Mouse (Mus musculus): Measurements from ENCODE around the gene Cryl1. TPM values are rescaled to one million over a fixed set of nuclear protein-coding genes. Genes with fewer than 3 reads are reported as not detected.

Gene Cryl1
- polyA plus RNA-seq, 1 experiment from 2014 or later: 17.6 TPM

- Histone ChIP-seq H3K9ac (ENCODE audit: low read depth, low read length) (no peak overlapping the region), H3K4me2 (replicated peaks; ENCODE audit: low read depth, low read length) (no peak overlapping the region), H3K27me3 (ENCODE audit: control insufficient read depth, insufficient read depth, low read length) (no peaks in the 10 kb centered on the region), H3K9me3 (ENCODE audit: control insufficient read depth, low read length) (no peaks in the 10 kb centered on the region), H3K36me3 (ENCODE audit: control insufficient read depth, insufficient read depth, low read length) (no peaks in the 10 kb centered on the region), H3K4me3 (ENCODE audit: low read length) (no peak overlapping the region), H3K27ac (ENCODE audit: low read depth, low read length) (no peak overlapping the region), H3K4me1 (ENCODE audit: control insufficient read depth, insufficient read depth, low read length) (peaks cover 18% of the 10 kb centered on the region)
- ATAC-seq (ENCODE audit: low FRiP score, low TSS enrichment): peak; percentile 41
- 41% methylated on average over 15 of the region's 15 CpGs for WGBS
These were observed 55.1 kb downstream of the Cryl1 start for GRCm38 (mm10) chr14:57343057-57343750.

GRCm38 (mm10) chr14:57342316-57343055 is 55.8 kb downstream of the Cryl1 start:
- Histone ChIP-seq H3K27ac (ENCODE audit: low read depth, low read length) (no peak overlapping the region), H3K9ac (ENCODE audit: low read depth, low read length) (no peak overlapping the region), H3K36me3 (ENCODE audit: control insufficient read depth, insufficient read depth, low read length) (no peaks in the 10 kb centered on the region), H3K4me1 (ENCODE audit: control insufficient read depth, insufficient read depth, low read length) (peaks cover 18% of the 10 kb centered on the region), H3K9me3 (ENCODE audit: control insufficient read depth, low read length) (no peaks in the 10 kb centered on the region), H3K4me2 (replicated peaks; ENCODE audit: low read depth, low read length) (no peak overlapping the region), H3K27me3 (ENCODE audit: control insufficient read depth, insufficient read depth, low read length) (no peaks in the 10 kb centered on the region), H3K4me3 (ENCODE audit: low read length) (no peak overlapping the region)
- peak; percentile 47; the same call in 1 of the 2 replicates for ATAC-seq (ENCODE audit: low FRiP score, low TSS enrichment)
- WGBS: 29% methylated on average over 6 of the region's 6 CpGs

GRCm38 (mm10) chr14:57338666-57339065 is 59.7 kb downstream of the Cryl1 start:
- 49% methylated on average over 6 of the region's 6 CpGs for WGBS
- Histone ChIP-seq H3K9ac (ENCODE audit: low read depth, low read length) (no peak overlapping the region), H3K27me3 (ENCODE audit: control insufficient read depth, insufficient read depth, low read length) (no peaks in the 10 kb centered on the region), H3K36me3 (ENCODE audit: control insufficient read depth, insufficient read depth, low read length) (no peaks in the 10 kb centered on the region), H3K4me1 (ENCODE audit: control insufficient read depth, insufficient read depth, low read length) (peaks cover 10% of the 10 kb centered on the region; the same call in 1 of the 2 replicates), H3K27ac (ENCODE audit: low read depth, low read length) (no peak overlapping the region), H3K9me3 (ENCODE audit: control insufficient read depth, low read length) (no peaks in the 10 kb centered on the region), H3K4me3 (ENCODE audit: low read length) (no peak overlapping the region), H3K4me2 (replicated peaks; ENCODE audit: low read depth, low read length) (no peak overlapping the region)
- ATAC-seq (ENCODE audit: low FRiP score, low TSS enrichment): no peak

- H3K4me2 ChIP-seq (replicated peaks; ENCODE audit: low read depth, low read length): no peak overlapping the region
- no peak overlapping the region for H3K4me3 ChIP-seq (ENCODE audit: low read length)
- no peak for ATAC-seq (ENCODE audit: low FRiP score, low TSS enrichment)
- WGBS: 68% methylated on average over 6 of the region's 6 CpGs
- no peak overlapping the region for H3K9ac ChIP-seq (ENCODE audit: low read depth, low read length)
- no peak overlapping the region for H3K27ac ChIP-seq (ENCODE audit: low read depth, low read length)
- no peaks in the 10 kb centered on the region for H3K4me1 ChIP-seq (ENCODE audit: control insufficient read depth, insufficient read depth, low read length)
- no peaks in the 10 kb centered on the region for H3K27me3 ChIP-seq (ENCODE audit: control insufficient read depth, insufficient read depth, low read length)
- no peaks in the 10 kb centered on the region for H3K9me3 ChIP-seq (ENCODE audit: control insufficient read depth, low read length)
- no peaks in the 10 kb centered on the region for H3K36me3 ChIP-seq (ENCODE audit: control insufficient read depth, insufficient read depth, low read length)
These were observed 63.5 kb downstream of the Cryl1 start for GRCm38 (mm10) chr14:57334833-57335232.

- Histone ChIP-seq H3K4me3 (ENCODE audit: low read length) (no peak overlapping the region), H3K4me1 (ENCODE audit: control insufficient read depth, insufficient read depth, low read length) (no peaks in the 10 kb centered on the region), H3K9me3 (ENCODE audit: control insufficient read depth, low read length) (no peaks in the 10 kb centered on the region), H3K36me3 (ENCODE audit: control insufficient read depth, insufficient read depth, low read length) (no peaks in the 10 kb centered on the region), H3K27ac (ENCODE audit: low read depth, low read length) (no peak overlapping the region), H3K4me2 (replicated peaks; ENCODE audit: low read depth, low read length) (no peak overlapping the region), H3K9ac (ENCODE audit: low read depth, low read length) (no peak overlapping the region), H3K27me3 (ENCODE audit: control insufficient read depth, insufficient read depth, low read length) (no peaks in the 10 kb centered on the region)
- 86% methylated on average over 8 of the region's 8 CpGs for WGBS
- no peak for ATAC-seq (ENCODE audit: low FRiP score, low TSS enrichment)
These were observed 65.8 kb downstream of the Cryl1 start for GRCm38 (mm10) chr14:57332503-57332902.

GRCm38 (mm10) chr14:57331097-57331496 is 67.2 kb downstream of the Cryl1 start:
- no peaks in the 10 kb centered on the region for H3K36me3 ChIP-seq (ENCODE audit: control insufficient read depth, insufficient read depth, low read length)
- no peaks in the 10 kb centered on the region for H3K27me3 ChIP-seq (ENCODE audit: control insufficient read depth, insufficient read depth, low read length)
- no peak overlapping the region for H3K4me2 ChIP-seq (replicated peaks; ENCODE audit: low read depth, low read length)
- no peaks in the 10 kb centered on the region for H3K9me3 ChIP-seq (ENCODE audit: control insufficient read depth, low read length)
- no peak overlapping the region for H3K4me3 ChIP-seq (ENCODE audit: low read length)
- WGBS: 83% methylated on average over 10 of the region's 10 CpGs
- H3K4me1 ChIP-seq (ENCODE audit: control insufficient read depth, insufficient read depth, low read length): no peaks in the 10 kb centered on the region
- ATAC-seq (ENCODE audit: low FRiP score, low TSS enrichment): no peak
- H3K27ac ChIP-seq (ENCODE audit: low read depth, low read length): no peak overlapping the region
- no peak overlapping the region for H3K9ac ChIP-seq (ENCODE audit: low read depth, low read length)

GRCm38 (mm10) chr14:57329600-57329999 is 68.7 kb downstream of the Cryl1 start:
- H3K27me3 ChIP-seq (ENCODE audit: control insufficient read depth, insufficient read depth, low read length): no peaks in the 10 kb centered on the region
- H3K9ac ChIP-seq (ENCODE audit: low read depth, low read length): no peak overlapping the region
- no peak overlapping the region for H3K27ac ChIP-seq (ENCODE audit: low read depth, low read length)
- no peak for ATAC-seq (ENCODE audit: low FRiP score, low TSS enrichment)
- H3K36me3 ChIP-seq (ENCODE audit: control insufficient read depth, insufficient read depth, low read length): no peaks in the 10 kb centered on the region
- WGBS: 90% methylated on average over 15 of the region's 15 CpGs
- H3K9me3 ChIP-seq (ENCODE audit: control insufficient read depth, low read length): no peaks in the 10 kb centered on the region
- no peaks in the 10 kb centered on the region for H3K4me1 ChIP-seq (ENCODE audit: control insufficient read depth, insufficient read depth, low read length)
- H3K4me2 ChIP-seq (replicated peaks; ENCODE audit: low read depth, low read length): no peak overlapping the region
- H3K4me3 ChIP-seq (ENCODE audit: low read length): no peak overlapping the region

- no peaks in the 10 kb centered on the region for H3K9me3 ChIP-seq (ENCODE audit: control insufficient read depth, low read length)
- H3K27me3 ChIP-seq (ENCODE audit: control insufficient read depth, insufficient read depth, low read length): no peaks in the 10 kb centered on the region
- H3K9ac ChIP-seq (ENCODE audit: low read depth, low read length): no peak overlapping the region
- no peak for ATAC-seq (ENCODE audit: low FRiP score, low TSS enrichment)
- H3K4me3 ChIP-seq (ENCODE audit: low read length): no peak overlapping the region
- H3K4me2 ChIP-seq (replicated peaks; ENCODE audit: low read depth, low read length): no peak overlapping the region
- 92% methylated on average over 6 of the region's 6 CpGs for WGBS
- no peaks in the 10 kb centered on the region for H3K36me3 ChIP-seq (ENCODE audit: control insufficient read depth, insufficient read depth, low read length)
- no peak overlapping the region for H3K27ac ChIP-seq (ENCODE audit: low read depth, low read length)
- no peaks in the 10 kb centered on the region for H3K4me1 ChIP-seq (ENCODE audit: control insufficient read depth, insufficient read depth, low read length)
These were observed 71.6 kb downstream of the Cryl1 start for GRCm38 (mm10) chr14:57326771-57327170.

GRCm38 (mm10) chr14:57318812-57319211 is 79.5 kb downstream of the Cryl1 start:
- no peak overlapping the region for H3K4me3 ChIP-seq (ENCODE audit: low read length)
- no peak overlapping the region for H3K27ac ChIP-seq (ENCODE audit: low read depth, low read length)
- H3K4me1 ChIP-seq (ENCODE audit: control insufficient read depth, insufficient read depth, low read length): 0 out of 2 replicates have a peak, but pooled peaks cover 9% of the 10 kb centered on the region
- H3K4me2 ChIP-seq (replicated peaks; ENCODE audit: low read depth, low read length): no peak overlapping the region
- no peaks in the 10 kb centered on the region for H3K36me3 ChIP-seq (ENCODE audit: control insufficient read depth, insufficient read depth, low read length)
- H3K9me3 ChIP-seq (ENCODE audit: control insufficient read depth, low read length): no peaks in the 10 kb centered on the region
- ATAC-seq (ENCODE audit: low FRiP score, low TSS enrichment): peak; percentile 58
- WGBS: 43% methylated on average over 1 of the region's 1 CpGs
- no peak overlapping the region for H3K9ac ChIP-seq (ENCODE audit: low read depth, low read length)
- no peaks in the 10 kb centered on the region for H3K27me3 ChIP-seq (ENCODE audit: control insufficient read depth, insufficient read depth, low read length)
